Mouse (Mus musculus) midbrain, embryonic 11.5 days (tissue): ENCODE data around the gene Ccn1. TPM values are rescaled to one million over a fixed set of nuclear protein-coding genes. Genes with fewer than 3 reads are reported as not detected.

Source experiments
- ATAC-seq: fragments of 200-750 bp; cut with Nextera tagmentation; 2 replicates; pipeline ENCODE4 v1.8.0; 2017; ENCODE audit warnings: moderate TSS enrichment, moderate library complexity; ENCODE audit not compliant: low FRiP score
- DNase-seq: peaks from one replicate; pipeline ENCODE4 v3.0.0; 2015; ENCODE audit warnings: low spot score; ENCODE audit errors: missing footprints
- H3K27ac ChIP-seq: fragments of 300-500 bp; sonication (generic); 2 replicates; pipeline ENCODE4 v1.5.1; 2014; ENCODE audit warnings: low read depth, low read length
- H3K27me3 ChIP-seq: fragments of 300-500 bp; sonication (generic); 2 replicates; pipeline ENCODE4 v1.6.1; 2014; ENCODE audit warnings: mild to moderate bottlenecking, low read length, moderate library complexity, mixed read lengths; ENCODE audit not compliant: control insufficient read depth, insufficient read depth
- H3K36me3 ChIP-seq: fragments of 300-500 bp; sonication (generic); 2 replicates; pipeline ENCODE4 v1.6.1; 2014; ENCODE audit warnings: mild to moderate bottlenecking, low read length, moderate library complexity, mixed read lengths; ENCODE audit not compliant: control insufficient read depth, insufficient read depth
- H3K4me1 ChIP-seq: fragments of 300-500 bp; sonication (generic); 2 replicates; pipeline ENCODE4 v1.6.1; 2014; ENCODE audit warnings: low read length; ENCODE audit not compliant: control insufficient read depth, insufficient read depth
- H3K4me2 ChIP-seq: fragments of 300-500 bp; sonication (generic); 2 replicates; pipeline ENCODE4 v1.6.1; 2014; ENCODE audit warnings: mild to moderate bottlenecking, moderate library complexity
- H3K4me3 ChIP-seq: fragments of 300-500 bp; sonication (generic); 2 replicates; pipeline ENCODE4 v1.5.1; 2014; ENCODE audit warnings: low read depth, low read length
- H3K9ac ChIP-seq: fragments of 300-500 bp; sonication (generic); 2 replicates; pipeline ENCODE4 v1.6.1; 2014; ENCODE audit warnings: low read length
- H3K9me3 ChIP-seq: fragments of 300-500 bp; sonication (generic); 2 replicates; pipeline ENCODE4 v1.6.1; 2016; ENCODE audit warnings: low read length; ENCODE audit not compliant: control insufficient read depth
- WGBS: fragments of 180-500 bp; shearing (Covaris S2); extraction: QIAGEN DNeasy Blood & Tissue Kit; methylation state at CpG from one replicate; pipeline ENCODE4 v1.1.7; 2014; 5-methylcytosine and 5-hydroxymethylcytosine counted together
- polyA plus RNA-seq: library from polyadenylated mRNA; unstranded; fragments of >200 nt; fragmentation: Nextera tagmentation; extraction: Ambion mirVana; gene quantifications from 2 replicates; pipeline ENCODE4 v1.2.1, GENCODE M21; 2014

Gene Ccn1
- 14.1 and 15.7 TPM in 2 replicates for polyA plus RNA-seq

DNA sequence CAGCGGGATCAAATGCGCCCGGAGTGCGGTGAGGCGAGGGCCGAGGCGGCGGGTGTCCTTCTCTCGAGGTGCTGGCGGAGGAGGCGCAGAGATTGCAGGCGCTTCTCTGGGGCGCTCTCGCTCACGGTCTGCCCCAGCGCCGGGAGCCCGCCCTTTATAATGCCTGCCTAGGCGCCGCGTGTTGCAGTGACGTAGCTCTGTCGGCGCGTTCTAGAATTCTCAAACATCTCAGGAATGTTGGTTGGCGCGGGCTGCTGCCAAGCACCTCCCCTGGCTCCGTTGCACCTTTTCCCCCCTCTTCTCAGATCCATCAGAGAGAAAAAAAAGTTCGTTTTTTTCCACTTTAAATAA lies at the start of gene Ccn1:
Gene Ccn1, minus strand, starts transcription at position 130 of the 351 bp plus-strand sequence.
- Histone ChIP-seq H3K4me1 (peaks cover 70% of the 10 kb centered on the region), H3K4me2 (peak within 1 kb of the TSS; percentile 83), H3K9ac (peak within 1 kb of the TSS; percentile 73), H3K9me3 (no peaks in the 10 kb centered on the region), H3K27me3 (peaks cover 28% of the 10 kb centered on the region; the same call in 1 of the 2 replicates), H3K4me3 (peak within 1 kb of the TSS; percentile 54), H3K36me3 (no peaks in the 10 kb centered on the region), H3K27ac (no peak within 1 kb of the TSS; the same call in 1 of the 2 replicates)
- DNase-seq (no peak), ATAC-seq (peak; percentile 64)
- 0% methylated on average over 29 of the region's 29 CpGs for WGBS

DNA sequence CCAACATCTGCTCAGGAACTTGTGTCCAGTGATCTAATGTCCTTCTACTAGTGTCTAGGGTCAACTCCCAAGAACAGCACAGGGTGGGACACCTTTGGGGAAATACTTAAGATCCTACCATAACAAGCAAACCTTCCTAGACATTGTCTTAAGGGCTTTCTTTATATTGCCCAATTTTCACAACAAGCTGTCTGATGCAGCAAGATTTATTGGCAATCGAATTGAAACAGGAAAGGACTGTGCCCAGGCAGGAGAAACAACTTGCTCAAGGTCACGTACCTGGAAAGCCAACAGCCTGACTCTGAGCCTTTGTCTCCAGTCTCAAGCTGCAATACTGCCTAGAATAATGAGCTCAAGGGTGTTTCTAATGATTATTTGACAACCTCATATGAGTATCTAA lies 43.6 kb upstream of the Ccn1 start:
- no peak overlapping the region for H3K4me2 ChIP-seq
- WGBS, result 77% methylated on average over 2 of the region's 2 CpGs
- H3K4me1 ChIP-seq, result no peaks in the 10 kb centered on the region
- H3K4me3 ChIP-seq, result no peak overlapping the region
- H3K27me3 ChIP-seq, result no peaks in the 10 kb centered on the region
- DNase-seq, result no peak
- no peaks in the 10 kb centered on the region for H3K36me3 ChIP-seq
- no peak overlapping the region for H3K9ac ChIP-seq
- no peak overlapping the region for H3K27ac ChIP-seq
- ATAC-seq, result no peak
- H3K9me3 ChIP-seq, result no peaks in the 10 kb centered on the region

DNA sequence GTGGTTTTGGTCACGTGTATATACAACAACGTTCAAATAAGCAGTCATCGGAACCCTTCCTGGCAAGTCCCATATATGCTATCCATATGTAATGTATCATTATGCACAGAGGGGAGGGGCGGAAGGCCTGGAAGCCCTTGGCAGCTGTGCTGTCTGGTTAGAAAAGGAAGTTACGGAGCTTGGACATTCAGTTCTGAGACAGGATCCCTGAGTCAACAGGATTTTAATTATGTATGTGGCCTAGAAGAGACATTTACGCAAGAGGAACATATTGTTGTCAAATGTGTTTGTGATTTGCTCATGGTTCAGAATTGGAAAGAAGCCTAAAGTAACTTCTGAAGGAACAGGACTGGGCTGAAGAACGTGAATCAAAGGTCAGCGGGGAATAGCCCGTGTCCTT lies 42.3 kb upstream of the Ccn1 start:
- DNase-seq, result no peak
- no peak overlapping the region for H3K9ac ChIP-seq
- WGBS, result 90% methylated on average over 9 of the region's 9 CpGs

DNA sequence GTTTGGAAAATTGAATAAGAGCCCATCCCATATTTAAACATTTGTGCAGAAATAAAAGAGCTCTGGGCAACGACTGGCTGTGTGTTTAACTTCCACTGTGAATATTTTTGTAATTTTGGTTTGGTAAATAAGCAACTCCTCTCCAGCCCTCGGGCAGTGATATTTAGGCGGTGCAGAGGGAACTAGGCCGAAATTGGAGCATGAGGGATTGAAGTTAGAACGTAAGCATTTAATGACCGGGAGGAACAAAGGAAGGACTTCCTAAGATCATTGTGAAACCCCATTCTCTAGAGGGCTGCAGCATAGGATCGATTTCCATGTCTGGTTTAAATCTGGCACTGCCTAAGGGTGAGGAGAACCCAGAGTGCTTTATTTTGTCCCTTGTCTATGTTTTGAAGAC lies 41.6 kb upstream of the Ccn1 start:
- Histone ChIP-seq H3K36me3 (no peaks in the 10 kb centered on the region), H3K4me3 (no peak overlapping the region), H3K27ac (no peak overlapping the region), H3K4me2 (no peak overlapping the region), H3K9ac (no peak overlapping the region), H3K27me3 (no peaks in the 10 kb centered on the region), H3K9me3 (no peaks in the 10 kb centered on the region), H3K4me1 (no peaks in the 10 kb centered on the region)
- ATAC-seq, result no peak
- DNase-seq, result no peak
- 71% methylated on average over 7 of the region's 7 CpGs for WGBS

More for the DNA sequence above, 42.3 kb upstream of the Ccn1 start:
- no peaks in the 10 kb centered on the region for H3K4me1 ChIP-seq
- H3K9me3 ChIP-seq, result no peaks in the 10 kb centered on the region
- no peak overlapping the region for H3K27ac ChIP-seq
- H3K4me3 ChIP-seq, result no peak overlapping the region
- no peak overlapping the region for H3K4me2 ChIP-seq
- no peak for ATAC-seq
- H3K27me3 ChIP-seq, result no peaks in the 10 kb centered on the region
- H3K36me3 ChIP-seq, result no peaks in the 10 kb centered on the region

DNA sequence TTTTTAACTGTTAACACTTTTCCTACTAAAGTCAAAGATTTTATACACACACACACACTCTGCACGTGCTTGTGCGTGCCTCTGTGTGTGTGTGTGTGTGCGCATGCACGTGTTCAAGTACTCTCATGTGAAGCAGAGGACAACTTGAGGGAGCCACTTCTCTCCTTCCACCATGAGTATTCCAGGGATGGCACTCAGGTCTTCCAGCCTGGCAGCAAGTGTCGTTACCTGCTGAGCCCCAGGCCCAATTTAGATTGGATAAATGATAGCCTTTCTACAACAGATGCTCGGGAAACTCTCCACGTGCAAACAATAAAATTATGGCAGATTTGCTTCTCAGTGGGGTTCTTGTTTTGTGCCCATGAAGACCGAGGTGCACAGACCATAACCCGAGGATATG lies 39.5 kb upstream of the Ccn1 start:
- Histone ChIP-seq H3K27me3 (no peaks in the 10 kb centered on the region), H3K4me2 (no peak overlapping the region), H3K4me1 (no peaks in the 10 kb centered on the region), H3K27ac (no peak overlapping the region), H3K4me3 (no peak overlapping the region), H3K36me3 (no peaks in the 10 kb centered on the region), H3K9ac (no peak overlapping the region), H3K9me3 (no peaks in the 10 kb centered on the region)
- ATAC-seq (no peak), DNase-seq (no peak)
- WGBS, result 93% methylated on average over 9 of the region's 9 CpGs

DNA sequence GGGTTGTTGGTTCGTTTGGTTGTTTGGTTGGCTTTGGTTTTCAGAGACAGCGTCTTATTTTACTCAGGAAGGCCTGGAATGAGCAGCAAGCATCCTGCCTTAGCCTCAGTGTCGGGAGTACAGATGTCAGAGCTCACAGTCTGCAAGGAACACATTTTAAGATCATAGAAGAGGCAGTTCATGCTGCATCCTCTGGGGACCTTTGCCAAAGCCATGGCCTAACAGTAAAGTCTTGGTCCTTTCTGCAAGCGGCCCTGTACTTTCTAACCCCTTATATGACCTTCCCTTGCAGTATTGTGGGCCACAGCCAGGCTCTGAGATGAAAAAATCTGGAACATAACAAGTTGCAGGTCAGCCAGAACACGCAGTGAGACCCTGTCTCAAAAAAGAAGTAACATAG lies 38.1 kb upstream of the Ccn1 start:
- no peak for DNase-seq
- Histone ChIP-seq H3K9ac (no peak overlapping the region), H3K4me2 (no peak overlapping the region), H3K27ac (no peak overlapping the region), H3K27me3 (no peaks in the 10 kb centered on the region), H3K9me3 (no peaks in the 10 kb centered on the region), H3K36me3 (no peaks in the 10 kb centered on the region), H3K4me1 (no peaks in the 10 kb centered on the region), H3K4me3 (no peak overlapping the region)
- no peak for ATAC-seq
- WGBS, result 70% methylated on average over 5 of the region's 5 CpGs

DNA sequence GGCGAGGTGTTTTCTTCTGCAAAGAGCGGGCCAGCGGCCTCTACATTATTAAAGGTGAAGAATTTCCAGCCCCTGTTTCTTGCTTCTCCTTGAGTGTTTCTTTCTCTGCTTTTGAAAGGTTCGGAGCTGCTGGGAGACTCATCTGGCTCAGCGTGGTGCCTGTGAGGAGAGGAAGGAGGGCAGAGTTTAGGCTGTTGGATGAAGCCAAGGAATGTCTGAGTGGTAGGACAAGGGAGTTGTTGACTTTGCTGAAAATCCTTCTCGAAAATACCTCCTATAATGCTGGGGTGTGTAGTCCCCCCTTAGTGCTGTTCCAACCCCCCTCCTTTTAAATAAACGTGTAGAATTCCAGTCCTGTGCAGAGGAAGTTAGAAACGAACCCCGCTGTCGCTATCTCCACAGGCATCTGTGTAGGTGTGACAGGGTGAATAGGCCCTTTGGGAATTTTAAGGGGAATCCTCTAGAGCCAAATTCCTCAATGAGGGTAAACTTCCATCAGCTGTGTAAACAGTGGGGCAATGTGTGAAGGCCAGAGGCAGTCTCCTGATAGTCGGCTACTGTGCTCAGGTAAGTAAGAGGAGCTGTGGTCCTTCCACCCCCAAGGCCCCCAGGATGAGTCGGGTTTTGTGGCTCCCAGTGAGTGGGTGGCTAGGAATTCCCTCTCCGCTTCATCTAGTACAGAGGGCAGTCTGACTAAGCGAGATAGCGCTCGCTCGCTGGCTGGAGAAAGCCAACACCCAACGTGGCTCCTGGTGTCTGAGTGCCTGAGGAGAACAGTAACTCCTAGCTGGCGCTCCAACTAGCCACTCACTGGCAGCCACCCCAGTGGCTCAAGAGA lies 35.0 kb upstream of the Ccn1 start:
- no peak overlapping the region for H3K4me3 ChIP-seq
- no peak for DNase-seq
- WGBS, result 53% methylated on average over 19 of the region's 19 CpGs
- H3K9ac ChIP-seq, result no peak overlapping the region
- no peaks in the 10 kb centered on the region for H3K27me3 ChIP-seq
- H3K4me2 ChIP-seq, result no peak overlapping the region
- no peak overlapping the region for H3K27ac ChIP-seq
- H3K36me3 ChIP-seq, result no peaks in the 10 kb centered on the region
- no peaks in the 10 kb centered on the region for H3K9me3 ChIP-seq
- H3K4me1 ChIP-seq, result no peaks in the 10 kb centered on the region
- no peak for ATAC-seq

DNA sequence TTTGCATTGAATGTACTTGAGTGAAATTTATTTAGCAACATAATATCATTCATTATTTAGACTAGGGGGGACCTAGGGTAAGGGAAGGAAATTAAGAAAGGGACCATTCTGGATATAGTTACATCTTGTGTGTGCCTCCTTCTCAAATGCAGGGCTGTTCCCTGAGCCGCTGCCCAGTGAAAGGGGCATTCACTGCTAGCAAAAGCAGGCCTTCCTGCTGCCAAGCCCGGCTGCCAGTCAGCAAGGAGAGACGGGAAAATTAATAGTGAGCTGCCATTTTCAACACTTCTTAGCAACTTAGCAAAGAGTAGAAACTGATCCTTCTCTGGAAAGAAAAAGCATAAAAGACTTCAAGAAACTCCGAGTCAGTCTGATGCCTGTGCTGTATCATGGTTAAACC lies 34.4 kb upstream of the Ccn1 start:
- Histone ChIP-seq H3K9ac (no peak overlapping the region), H3K4me1 (no peaks in the 10 kb centered on the region), H3K36me3 (no peaks in the 10 kb centered on the region), H3K27ac (no peak overlapping the region), H3K9me3 (no peaks in the 10 kb centered on the region), H3K4me2 (no peak overlapping the region), H3K27me3 (no peaks in the 10 kb centered on the region), H3K4me3 (no peak overlapping the region)
- ATAC-seq (no peak), DNase-seq (no peak)
- WGBS, result 73% methylated on average over 4 of the region's 4 CpGs

DNA sequence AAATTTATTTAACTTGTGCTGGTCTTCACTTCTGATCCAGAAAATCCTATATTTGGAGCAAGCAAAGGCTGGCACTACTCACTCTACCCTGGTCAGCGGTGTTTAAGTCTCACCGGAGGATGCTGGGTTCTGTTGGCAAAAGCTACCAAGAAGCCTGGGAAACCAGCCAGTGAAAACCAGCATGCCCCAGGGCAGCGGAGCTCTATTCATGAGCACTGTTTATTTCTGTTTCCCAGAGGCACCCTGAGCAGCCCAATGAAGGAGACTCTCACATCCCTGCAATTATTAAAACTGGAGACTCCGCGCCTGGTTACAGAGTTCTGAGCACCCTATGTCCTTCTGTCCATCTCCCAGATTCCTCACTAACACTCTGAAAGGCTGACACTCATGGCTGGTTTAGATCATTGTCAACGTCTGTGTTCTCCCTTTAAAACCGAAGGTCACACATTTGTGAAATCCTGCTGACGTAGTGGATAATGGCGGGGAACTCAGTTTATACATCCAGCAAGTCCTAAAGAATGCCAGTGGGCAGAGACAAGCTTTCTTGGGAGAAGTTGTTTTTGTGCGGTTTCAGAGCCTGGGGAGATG lies 31.7 kb upstream of the Ccn1 start:
- Histone ChIP-seq H3K9ac (no peak overlapping the region), H3K4me1 (no peaks in the 10 kb centered on the region), H3K9me3 (no peaks in the 10 kb centered on the region), H3K4me2 (no peak overlapping the region), H3K27me3 (no peaks in the 10 kb centered on the region), H3K4me3 (no peak overlapping the region), H3K36me3 (no peaks in the 10 kb centered on the region), H3K27ac (no peak overlapping the region)
- no peak for ATAC-seq
- DNase-seq, result peak; percentile 65
- WGBS, result 87% methylated on average over 10 of the region's 10 CpGs
